Mouse (Mus musculus) naive thymus-derived CD4-positive, alpha-beta T cell, adult 2 months (primary cell): ENCODE measurements around the gene Pla2g1b.
A peak's percentile ranks its signal among the peaks of the same experiment; 100 is the strongest.
"Not testable (repeated sequence)": the region's sequence is repeated elsewhere in the genome, so short reads cannot be mapped to it uniquely, and the experiment has no call there.

Experiments
- DNase-seq: peaks from one replicate; pipeline ENCODE4 v3.0.0-alpha.2; 2011; ENCODE audit warnings: low read depth

The Pla2g1b gene

DNA sequence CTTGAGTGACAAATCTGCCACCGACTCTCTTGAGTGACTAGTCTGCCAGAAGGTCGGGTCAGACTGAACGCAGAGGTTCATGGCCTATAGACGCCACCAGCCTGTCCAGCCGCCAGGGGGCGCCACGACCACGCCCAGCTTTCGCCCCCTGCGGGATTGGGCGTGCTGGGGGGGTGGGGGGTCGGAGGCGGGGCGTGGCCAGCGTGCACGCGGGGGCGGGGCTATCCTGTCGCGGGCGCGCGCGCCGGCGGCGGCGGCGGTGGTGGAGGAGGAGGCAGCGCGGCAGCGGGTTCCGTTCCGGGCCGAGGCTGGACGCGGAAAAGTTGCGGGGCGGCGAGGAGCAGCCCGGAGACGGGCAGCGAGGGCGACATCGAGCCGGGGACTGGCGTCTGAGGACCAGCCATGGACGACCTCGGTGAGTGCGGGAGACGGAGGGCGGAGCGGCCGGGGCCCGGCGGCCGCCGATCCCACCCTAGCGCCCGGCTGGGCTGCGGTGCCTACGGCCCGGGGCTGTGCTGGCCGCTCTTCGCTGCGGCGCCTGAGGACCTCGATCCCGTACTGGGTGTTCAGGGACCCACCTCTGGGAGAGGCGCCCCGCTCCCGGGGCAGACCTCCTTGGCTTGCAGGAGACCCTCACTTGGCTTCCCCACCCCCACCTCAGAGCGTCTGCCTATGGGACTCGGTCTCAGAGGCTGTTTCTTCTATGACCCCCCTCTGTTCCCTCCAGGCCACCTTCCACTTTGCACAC lies 40.6 kb downstream of the Pla2g1b start, which contains the start of gene Pxn:
TSS of gene Pxn (plus strand) at position 223 of the 748 bp plus-strand sequence.
- DNase-seq = peak; percentile 96

- peak; percentile 43 for DNase-seq
These were observed 41.4 kb downstream of the Pla2g1b start for GRCm38 (mm10) chr5:115507267-115507980.

- DNase-seq = no peak
These were observed 42.2 kb downstream of the Pla2g1b start for GRCm38 (mm10) chr5:115507981-115508858.

GRCm38 (mm10) chr5:115508859-115509147 lies 42.7 kb downstream of the Pla2g1b start:
- no peak for DNase-seq

DNA sequence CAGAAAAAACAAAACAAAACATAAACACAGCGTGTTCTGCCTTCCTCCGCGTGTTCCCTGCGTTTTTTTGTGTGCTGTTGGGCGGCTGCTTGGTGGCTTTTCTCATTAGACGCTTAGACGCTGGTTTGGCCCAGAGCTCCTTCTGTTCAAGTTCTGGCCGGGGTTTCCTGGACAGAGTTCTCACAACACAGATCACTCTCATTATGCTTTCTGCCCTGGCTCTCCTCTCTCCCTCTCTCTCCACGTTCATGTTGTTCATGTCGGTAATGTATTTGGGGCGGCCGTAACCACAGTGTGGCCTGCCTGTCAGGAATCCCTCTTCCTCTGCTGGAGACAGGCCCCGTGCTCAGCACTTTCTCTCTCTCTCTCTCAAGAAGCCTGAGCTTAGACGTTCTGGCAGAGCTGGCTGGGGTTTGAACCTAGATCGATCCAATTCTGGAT lies 43.3 kb downstream of the Pla2g1b start:
- no peak for DNase-seq

DNA sequence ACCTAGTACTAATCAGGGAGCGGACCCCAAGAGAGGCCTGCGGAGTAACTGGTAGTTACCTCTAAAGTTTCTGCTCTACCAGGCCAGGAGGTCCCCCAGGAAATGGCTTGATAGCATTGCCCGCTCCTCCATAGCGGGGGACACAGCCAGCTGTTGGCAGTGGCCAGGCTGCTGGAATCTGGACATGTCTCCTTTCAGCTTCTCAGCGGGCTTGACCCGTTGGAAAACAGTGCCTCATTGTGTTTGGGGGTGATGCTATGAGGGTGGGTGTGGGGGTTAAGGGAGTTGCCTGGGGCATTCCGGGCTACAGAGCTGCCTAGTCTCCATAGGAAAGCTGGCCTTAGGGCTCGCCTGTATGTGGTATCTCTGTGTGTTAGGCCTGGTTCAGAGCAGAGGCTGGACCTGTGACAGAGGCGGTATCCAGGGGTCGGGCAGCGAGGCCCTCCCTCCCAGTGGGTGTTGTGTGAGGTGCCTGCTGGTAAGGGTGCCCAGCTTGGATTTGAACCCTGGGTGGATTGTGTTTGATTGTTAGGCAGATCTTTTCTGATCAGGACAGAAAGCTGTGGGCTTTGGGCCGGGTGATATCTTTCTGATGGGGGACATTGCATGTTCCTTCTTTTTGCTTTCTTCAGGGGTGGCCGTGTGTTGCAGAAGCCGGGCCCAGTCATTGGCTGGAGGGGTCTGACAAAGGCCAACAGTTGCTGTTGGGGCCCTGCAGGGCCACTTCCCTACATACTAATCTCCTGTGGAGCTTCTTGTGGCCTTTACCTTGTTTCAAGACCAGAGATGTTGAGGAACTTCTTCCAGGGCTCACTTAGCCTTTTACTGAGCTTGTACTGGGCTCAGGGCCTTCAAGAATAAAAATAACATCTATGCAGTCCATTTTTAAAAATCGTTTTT lies 44.0 kb downstream of the Pla2g1b start:
- no peak for DNase-seq

DNA sequence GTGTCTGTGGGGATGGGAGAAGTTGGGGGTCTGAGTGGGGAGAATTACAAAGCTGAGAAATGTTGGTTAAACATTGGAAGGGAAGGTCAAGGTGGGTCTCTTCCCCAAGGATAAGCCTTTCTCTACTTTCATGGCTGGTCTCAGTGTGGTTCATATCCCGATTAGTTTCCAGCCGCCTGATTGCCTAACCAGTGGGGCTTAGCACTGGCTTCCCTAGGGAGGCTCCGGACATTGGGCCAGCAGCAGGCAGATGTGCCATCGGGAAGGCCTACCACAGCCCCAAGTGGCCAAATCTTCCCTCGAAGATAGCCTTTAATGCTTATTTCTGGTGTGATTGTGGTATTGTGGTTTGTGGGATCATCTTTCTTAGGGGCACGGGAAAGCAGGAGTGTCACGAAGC lies 46.3 kb downstream of the Pla2g1b start:
- DNase-seq = no peak

- no peak for DNase-seq
These were observed 47.2 kb downstream of the Pla2g1b start for GRCm38 (mm10) chr5:115513246-115513645.

DNA sequence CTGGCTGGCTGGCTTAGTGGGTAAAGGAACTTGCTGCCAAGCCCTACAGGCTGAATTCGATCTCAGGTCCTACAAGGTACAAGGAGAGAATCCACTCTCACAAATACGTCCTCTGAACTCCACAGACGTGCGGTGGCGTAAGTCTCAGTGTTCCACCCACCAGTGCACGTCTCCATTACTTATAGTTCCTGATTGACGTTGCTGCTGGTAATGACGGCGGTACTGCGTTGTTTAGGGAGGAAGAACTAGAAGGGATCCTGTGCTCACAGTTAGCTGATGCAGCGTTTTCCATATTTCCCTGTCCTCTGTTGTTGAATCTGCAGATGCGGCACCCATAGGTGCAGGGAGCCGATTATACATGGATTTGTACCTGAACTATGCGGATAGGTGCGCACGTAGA lies 47.7 kb downstream of the Pla2g1b start:
- no peak for DNase-seq

GRCm38 (mm10) chr5:115514346-115514745 lies 48.3 kb downstream of the Pla2g1b start:
- DNase-seq = no peak

GRCm38 (mm10) chr5:115514896-115515587 lies 49.0 kb downstream of the Pla2g1b start:
- DNase-seq = no peak

DNA sequence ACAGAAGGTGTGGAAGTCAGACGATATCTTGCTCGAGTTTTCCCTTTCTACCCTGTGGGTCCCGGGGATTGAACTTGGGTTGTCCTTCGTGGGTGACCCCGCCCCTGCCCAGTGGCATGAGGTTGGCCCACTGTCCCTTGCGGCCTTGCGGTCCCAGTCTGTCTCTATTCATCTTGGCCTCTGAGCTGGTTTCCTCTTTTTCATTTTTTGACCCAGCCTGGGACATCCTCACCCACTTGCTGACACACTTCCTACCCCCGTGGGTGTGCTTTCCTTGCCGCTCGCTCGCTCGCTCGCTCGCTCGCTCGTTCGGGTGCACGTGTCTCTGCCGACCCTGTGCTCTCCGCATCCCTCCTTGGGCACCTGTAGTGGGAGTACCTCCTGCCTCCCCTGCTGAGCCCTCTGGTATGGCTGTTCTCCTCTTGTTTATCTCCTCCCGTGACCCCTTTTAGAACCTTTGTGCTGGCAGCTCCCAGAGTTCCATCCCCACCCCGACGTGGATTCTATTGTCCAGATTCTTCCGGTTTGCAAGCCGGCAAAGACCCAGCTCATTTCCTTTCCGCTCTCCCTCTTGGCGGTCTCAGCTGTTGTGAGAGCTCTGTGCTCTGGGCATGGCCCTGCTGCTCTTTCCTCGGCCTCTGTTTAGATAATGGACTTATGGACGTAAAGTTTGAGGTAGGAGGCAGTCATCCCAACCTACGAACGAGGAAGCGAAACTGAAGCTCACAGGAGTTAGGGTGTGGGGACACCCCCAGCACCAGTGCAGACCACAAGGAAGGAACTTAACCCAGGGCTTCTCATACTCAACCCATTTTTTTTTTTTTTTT lies 50.2 kb downstream of the Pla2g1b start:
- DNase-seq = peak; percentile 70

DNA sequence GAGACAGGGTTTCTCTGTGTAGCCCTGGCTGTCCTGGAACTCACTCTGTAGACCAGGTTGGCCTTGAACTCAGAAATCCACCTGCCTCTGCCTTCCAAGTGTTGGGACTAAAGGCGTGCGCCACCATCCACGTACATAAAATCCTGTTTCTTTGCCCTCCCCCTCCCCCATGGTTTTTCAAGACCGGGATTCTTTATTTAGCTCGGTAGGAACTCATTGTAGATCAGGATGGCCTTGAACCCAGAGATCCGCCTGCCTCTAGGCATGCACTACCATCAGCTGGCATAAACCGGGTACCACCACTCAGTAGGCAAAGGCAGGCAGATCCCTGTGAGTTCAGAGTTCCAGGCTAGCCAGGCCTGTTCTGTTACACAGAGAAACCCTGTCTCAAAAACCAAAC lies 50.8 kb downstream of the Pla2g1b start:
- DNase-seq = peak; percentile 46

GRCm38 (mm10) chr5:115517501-115517900 lies 51.4 kb downstream of the Pla2g1b start:
- peak; percentile 53 for DNase-seq

GRCm38 (mm10) chr5:115518214-115518613 lies 52.2 kb downstream of the Pla2g1b start:
- DNase-seq = not testable (repeated sequence)

DNA sequence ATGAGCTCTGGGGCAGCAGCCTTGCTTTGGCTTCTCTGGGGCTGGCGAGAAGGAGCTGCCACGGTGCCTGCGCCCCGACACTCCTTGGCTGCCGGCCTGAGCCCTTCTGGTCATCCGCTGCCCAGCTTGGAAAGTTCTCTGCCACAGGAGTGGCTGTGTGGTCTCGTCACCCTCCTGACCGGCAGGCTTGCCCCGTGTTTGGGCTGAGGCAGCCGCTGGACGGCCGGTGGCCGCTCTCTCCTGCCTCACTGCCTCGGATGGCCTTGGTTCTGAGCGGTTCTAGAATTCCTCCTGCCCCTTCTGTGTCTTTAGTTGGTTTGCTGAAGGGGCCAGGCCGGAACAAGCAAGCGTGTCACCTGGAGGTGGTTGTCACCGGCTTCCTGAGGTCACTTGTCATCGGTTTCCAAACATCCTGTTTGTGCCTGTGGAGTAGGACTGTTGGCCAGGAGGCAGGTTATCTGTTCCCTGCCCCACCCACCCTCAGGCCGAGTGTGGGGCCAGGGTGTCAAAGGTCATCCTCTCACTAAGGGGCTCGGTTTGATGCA lies 54.3 kb downstream of the Pla2g1b start:
- no peak for DNase-seq

GRCm38 (mm10) chr5:115521553-115522461 lies 55.7 kb downstream of the Pla2g1b start:
- DNase-seq = peak; percentile 85

GRCm38 (mm10) chr5:115522531-115522930 lies 56.5 kb downstream of the Pla2g1b start:
- DNase-seq = no peak
